Mouse (Mus musculus) erythroblast, embryonic 14.5 days (primary cell): Measurements from ENCODE around the gene Nup93. TPM values are rescaled to one million over a fixed set of nuclear protein-coding genes. Genes with fewer than 3 reads are reported as not detected.

Experiments used
- H3K27me3 ChIP-seq: 2 replicates; pipeline ENCODE4 v1.6.1; 2012; ENCODE audit warnings: inconsistent platforms; ENCODE audit not compliant: control insufficient read depth
- H3K36me3 ChIP-seq: 2 replicates; pipeline ENCODE4 v1.6.1; 2012; ENCODE audit warnings: mild to moderate bottlenecking, inconsistent platforms; ENCODE audit not compliant: control insufficient read depth
- H3K4me1 ChIP-seq: 2 replicates; pipeline ENCODE4 v1.6.1; 2012; ENCODE audit warnings: inconsistent platforms; ENCODE audit not compliant: control insufficient read depth
- H3K4me3 ChIP-seq: replicated peaks from 2 replicates; pipeline ENCODE3; 2012; ENCODE audit warnings: moderate library complexity, mild to moderate bottlenecking, inconsistent platforms
- H3K9me3 ChIP-seq: 2 replicates; pipeline ENCODE4 v1.6.1; 2012; ENCODE audit warnings: low read length, inconsistent platforms, mixed read lengths; ENCODE audit not compliant: control insufficient read depth
- GATA1 ChIP-seq: IDR thresholded peaks from 2 replicates; pipeline ENCODE4 v1.6.1; 2012; ENCODE audit warnings: low read length, inconsistent platforms, mixed read lengths
- TAL1 ChIP-seq: IDR thresholded peaks from 3 replicates; pipeline ENCODE4 v1.6.1; 2012; ENCODE audit warnings: low read length, inconsistent platforms, mixed read lengths
- polyA plus RNA-seq: library from polyadenylated mRNA; stranded (reverse); fragments of >175 nt; gene quantifications from 2 replicates; pipeline ENCODE4 v1.2.3, GENCODE M21; 2012

Gene Nup93
- polyA plus RNA-seq, 1 experiment: 0.52 TPM

DNA sequence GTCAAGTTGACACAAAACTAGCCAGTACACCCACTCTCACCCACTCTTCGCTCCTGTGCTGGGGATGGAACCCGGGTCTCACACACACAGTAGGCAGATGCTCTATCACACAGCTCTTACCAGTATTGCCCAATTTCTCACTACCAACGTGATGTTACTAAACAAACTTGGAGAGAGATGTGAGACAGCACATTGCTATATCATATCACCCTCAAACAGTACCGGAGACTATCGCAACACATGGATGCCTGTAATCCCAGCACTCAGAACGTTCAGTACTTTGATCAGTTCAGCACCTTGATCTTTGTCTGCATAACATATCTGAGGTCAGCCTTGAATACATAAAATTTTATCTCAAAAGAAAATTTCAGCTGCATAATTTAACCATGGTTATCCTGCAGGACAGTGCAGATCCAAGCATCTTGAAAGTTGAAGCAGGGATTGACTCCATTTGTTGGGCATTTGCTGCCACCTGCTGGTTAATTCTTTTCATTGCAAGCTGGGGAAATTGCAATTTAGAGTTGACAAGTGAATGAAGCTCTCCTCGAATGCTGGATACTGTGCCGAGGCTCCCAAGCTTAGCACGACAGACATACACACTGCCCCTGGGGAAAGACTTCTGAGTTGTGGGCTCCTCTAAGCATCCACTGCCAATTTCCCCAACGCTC, 15.0 kb upstream of the Nup93 start:
- H3K4me3 ChIP-seq: no peak overlapping the region
- H3K27me3 ChIP-seq: peaks cover 7% of the 10 kb centered on the region
- H3K9me3 ChIP-seq: no peaks in the 10 kb centered on the region; the same call in 1 of the 2 replicates
- H3K36me3 ChIP-seq: no peaks in the 10 kb centered on the region
- TF ChIP-seq TAL1 (no peak), GATA1 (no peak)
- peaks cover 2% of the 10 kb centered on the region for H3K4me1 ChIP-seq

DNA sequence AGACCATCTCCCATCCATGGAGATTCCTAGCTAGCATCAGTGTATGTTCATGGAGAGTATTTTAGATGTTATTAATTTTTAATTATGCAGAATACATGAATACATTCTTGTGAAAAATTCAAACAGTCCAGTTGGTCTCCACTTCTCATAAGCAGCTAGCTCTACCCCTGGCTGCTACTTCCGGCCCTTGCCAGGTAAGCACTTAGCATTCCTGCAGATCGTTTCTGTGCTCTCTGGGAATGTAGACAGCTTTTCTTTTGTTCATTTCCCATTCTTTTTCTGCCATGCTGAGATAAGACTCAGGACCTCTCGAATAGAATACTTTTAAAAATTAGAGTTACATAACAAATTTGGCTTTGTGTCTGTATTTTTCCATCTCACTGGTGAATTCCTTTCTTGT, 10.3 kb upstream of the Nup93 start:
- H3K9me3 ChIP-seq: no peaks in the 10 kb centered on the region
- H3K4me3 ChIP-seq: no peak overlapping the region
- H3K36me3 ChIP-seq: no peaks in the 10 kb centered on the region
- peaks cover 7% of the 10 kb centered on the region for H3K27me3 ChIP-seq
- H3K4me1 ChIP-seq: peaks cover 2% of the 10 kb centered on the region
- TF ChIP-seq TAL1 (no peak), GATA1 (no peak)

- Histone ChIP-seq H3K4me3 (no peak overlapping the region), H3K27me3 (peaks cover 14% of the 10 kb centered on the region)
- TF ChIP-seq GATA1 (no peak), TAL1 (no peak)
These were observed 8.6 kb upstream of the Nup93 start for GRCm38 (mm10) chr8:94205736-94206135.

GRCm38 (mm10) chr8:94206256-94206655, 8.1 kb upstream of the Nup93 start:
- Histone ChIP-seq H3K27me3 (peaks cover 14% of the 10 kb centered on the region), H3K36me3 (no peaks in the 10 kb centered on the region), H3K9me3 (no peaks in the 10 kb centered on the region), H3K4me3 (no peak overlapping the region), H3K4me1 (no peaks in the 10 kb centered on the region)
- no peak for TF ChIP-seq GATA1
- no peak for TF ChIP-seq TAL1

More at GRCm38 (mm10) chr8:94205736-94206135, 8.6 kb upstream of the Nup93 start:
- H3K9me3 ChIP-seq: no peaks in the 10 kb centered on the region
- H3K36me3 ChIP-seq: no peaks in the 10 kb centered on the region
- H3K4me1 ChIP-seq: no peaks in the 10 kb centered on the region

- Histone ChIP-seq H3K9me3 (no peaks in the 10 kb centered on the region), H3K36me3 (no peaks in the 10 kb centered on the region), H3K4me3 (no peak overlapping the region), H3K27me3 (peaks cover 14% of the 10 kb centered on the region), H3K4me1 (no peaks in the 10 kb centered on the region)
- TF ChIP-seq TAL1: no peak
These were observed 6.9 kb upstream of the Nup93 start for GRCm38 (mm10) chr8:94207491-94207890.

DNA sequence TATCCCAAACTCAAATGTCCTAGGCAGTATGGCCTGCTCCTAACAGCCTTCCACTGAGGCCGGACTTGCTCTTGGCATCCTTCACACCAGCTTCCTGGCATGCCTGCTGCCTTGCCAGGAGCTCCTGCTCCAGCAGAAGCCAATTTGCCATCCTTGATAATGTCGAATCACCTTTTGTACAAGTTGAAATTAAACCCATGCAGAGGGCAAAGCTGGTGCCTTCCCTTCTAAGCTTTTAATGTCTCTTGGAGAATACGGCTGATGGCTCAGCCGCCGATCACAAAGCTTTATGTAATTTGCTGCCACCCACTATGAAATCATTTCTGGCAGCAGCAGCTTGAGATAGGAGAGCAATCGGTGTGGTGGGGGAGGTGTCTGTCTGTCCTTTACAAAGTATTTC, 4.7 kb upstream of the Nup93 start:
- Histone ChIP-seq H3K4me1 (peaks cover 12% of the 10 kb centered on the region), H3K36me3 (no peaks in the 10 kb centered on the region), H3K9me3 (no peaks in the 10 kb centered on the region), H3K27me3 (peaks cover 13% of the 10 kb centered on the region), H3K4me3 (no peak overlapping the region)
- TF ChIP-seq TAL1: no peak
- TF ChIP-seq GATA1: no peak

- H3K27me3 ChIP-seq: peaks cover 13% of the 10 kb centered on the region
These were observed 4.1 kb upstream of the Nup93 start for GRCm38 (mm10) chr8:94210225-94210624.

GRCm38 (mm10) chr8:94213819-94214218, 545 bp upstream of the Nup93 start:
- no peaks in the 10 kb centered on the region for H3K9me3 ChIP-seq
- peaks cover 40% of the 10 kb centered on the region for H3K4me1 ChIP-seq
- H3K36me3 ChIP-seq: peaks cover under 1% of the 10 kb centered on the region
- no peak for TF ChIP-seq GATA1
- no peak for TF ChIP-seq TAL1
- peak overlapping the region; percentile 92 for H3K4me3 ChIP-seq
- peaks cover 9% of the 10 kb centered on the region for H3K27me3 ChIP-seq

More at GRCm38 (mm10) chr8:94210225-94210624, 4.1 kb upstream of the Nup93 start:
- H3K4me1 ChIP-seq: peaks cover 18% of the 10 kb centered on the region
- TF ChIP-seq GATA1 (no peak), TAL1 (no peak)
- H3K36me3 ChIP-seq: no peaks in the 10 kb centered on the region
- H3K9me3 ChIP-seq: no peaks in the 10 kb centered on the region
- no peak overlapping the region for H3K4me3 ChIP-seq

- Histone ChIP-seq H3K27me3 (no peaks in the 10 kb centered on the region), H3K9me3 (no peaks in the 10 kb centered on the region), H3K4me3 (no peak overlapping the region), H3K4me1 (peaks cover 2% of the 10 kb centered on the region; the same call in 1 of the 2 replicates), H3K36me3 (peaks cover 66% of the 10 kb centered on the region)
- TF ChIP-seq GATA1 (no peak), TAL1 (no peak)
These were observed 13.1 kb downstream of the Nup93 start for GRCm38 (mm10) chr8:94227381-94227939.
